Mouse (Mus musculus) embryonic facial prominence, embryonic 11.5 days (tissue): ENCODE results near the gene Adgrv1. TPM values are rescaled to one million over a fixed set of nuclear protein-coding genes. Genes with fewer than 3 reads are reported as not detected.
"Not testable (repeated sequence)": the region's sequence is repeated elsewhere in the genome, so short reads cannot be mapped to it uniquely, and the experiment has no call there.

ENCODE experiments used
- ATAC-seq: fragments of 200-750 bp; cut with Nextera tagmentation; replicated peaks from 2 replicates; pipeline ENCODE4 v1.8.0; 2017; ENCODE audit warnings: low read depth; ENCODE audit not compliant: insufficient number of reproducible peaks, low FRiP score, low TSS enrichment
- DNase-seq: peaks from one replicate; pipeline ENCODE4 v3.0.0-alpha.2; 2015; ENCODE audit warnings: low spot score
- H3K27ac ChIP-seq: fragments of 300-500 bp; sonication (generic); replicated peaks from 2 replicates; pipeline ENCODE4 v1.5.1; 2014; ENCODE audit warnings: mild to moderate bottlenecking, low read depth, low read length, control low read depth
- H3K27me3 ChIP-seq: fragments of 300-500 bp; sonication (generic); 2 replicates; pipeline ENCODE4 v1.6.1; 2014; ENCODE audit warnings: mild to moderate bottlenecking, low read length, moderate library complexity, mixed read lengths; ENCODE audit not compliant: control insufficient read depth, insufficient read depth
- H3K36me3 ChIP-seq: fragments of 300-500 bp; sonication (generic); replicated peaks from 2 replicates; pipeline ENCODE4 v1.6.1; 2014; ENCODE audit warnings: low read depth, mild to moderate bottlenecking, low read length, moderate library complexity, mixed read lengths; ENCODE audit not compliant: control insufficient read depth, insufficient read depth
- H3K4me1 ChIP-seq: fragments of 300-500 bp; sonication (generic); 2 replicates; pipeline ENCODE4 v1.6.1; 2014; ENCODE audit warnings: low read length, mixed read lengths; ENCODE audit not compliant: control insufficient read depth, insufficient read depth
- H3K4me2 ChIP-seq: fragments of 300-500 bp; sonication (generic); 2 replicates; pipeline ENCODE4 v1.6.1; 2014; ENCODE audit warnings: low read depth, mild to moderate bottlenecking, control low read depth, low read length, moderate library complexity
- H3K4me3 ChIP-seq: fragments of 300-500 bp; sonication (generic); 2 replicates; pipeline ENCODE4 v1.5.1; 2014; ENCODE audit warnings: low read depth, low read length, control low read depth
- H3K9ac ChIP-seq: fragments of 300-500 bp; sonication (generic); replicated peaks from 2 replicates; pipeline ENCODE4 v1.6.1; 2014; ENCODE audit warnings: mild to moderate bottlenecking, control low read depth, low read length
- H3K9me3 ChIP-seq: fragments of 300-500 bp; sonication (generic); replicated peaks from 2 replicates; pipeline ENCODE4 v1.6.1; 2016; ENCODE audit warnings: mild to moderate bottlenecking, low read length, inconsistent platforms, mixed read lengths; ENCODE audit not compliant: control insufficient read depth
- WGBS: fragments of 180-500 bp; shearing (Covaris S2); extraction: QIAGEN DNeasy Blood & Tissue Kit; methylation state at CpG from one replicate; pipeline ENCODE4 v1.1.7; 2014; 5-methylcytosine and 5-hydroxymethylcytosine counted together
- polyA plus RNA-seq: library from polyadenylated mRNA; unstranded; fragments of >200 nt; fragmentation: Nextera tagmentation; extraction: Ambion mirVana; gene quantifications from 2 replicates; pipeline ENCODE4 v1.2.1, GENCODE M21; 2014

Gene Adgrv1
- polyA plus RNA-seq, 1 experiment from 2014 or later, result 8.0 TPM

- Histone ChIP-seq H3K9ac (peak overlapping the region; percentile 64), H3K4me2 (peak overlapping the region; percentile 52), H3K4me3 (peak overlapping the region; percentile 72), H3K27me3 (no peaks in the 10 kb centered on the region), H3K4me1 (no peaks in the 10 kb centered on the region), H3K27ac (peak overlapping the region; percentile 67), H3K9me3 (no peaks in the 10 kb centered on the region), H3K36me3 (no peaks in the 10 kb centered on the region)
- WGBS, result 14% methylated on average over 5 of the region's 5 CpGs
- no peak for ATAC-seq
- DNase-seq, result no peak
Observed at GRCm38 (mm10) chr13:81657008-81657350, 24.0 kb upstream of the Adgrv1 start.

- Histone ChIP-seq H3K4me3 (no peak overlapping the region), H3K4me2 (no peak overlapping the region), H3K27me3 (no peaks in the 10 kb centered on the region), H3K4me1 (no peaks in the 10 kb centered on the region), H3K36me3 (no peaks in the 10 kb centered on the region), H3K9ac (no peak overlapping the region), H3K27ac (no peak overlapping the region), H3K9me3 (no peaks in the 10 kb centered on the region)
- ATAC-seq (no peak), DNase-seq (peak; percentile 29)
- 24% methylated on average over 14 of the region's 14 CpGs for WGBS
Observed at GRCm38 (mm10) chr13:81656091-81656850, 23.3 kb upstream of the Adgrv1 start.

- 75% methylated on average over 4 of the region's 6 CpGs for WGBS
- H3K36me3 ChIP-seq, H3K4me2 ChIP-seq, DNase-seq, H3K9ac ChIP-seq, H3K9me3 ChIP-seq, ATAC-seq, H3K27ac ChIP-seq, H3K4me3 ChIP-seq, H3K27me3 ChIP-seq, H3K4me1 ChIP-seq: not testable (repeated sequence)
Observed at GRCm38 (mm10) chr13:81650382-81650781, 17.4 kb upstream of the Adgrv1 start.

GRCm38 (mm10) chr13:81646348-81646747, 13.4 kb upstream of the Adgrv1 start:
- H3K4me1 ChIP-seq, result no peaks in the 10 kb centered on the region; the same call in 1 of the 2 replicates
- no peaks in the 10 kb centered on the region for H3K27me3 ChIP-seq
- H3K4me3 ChIP-seq, result no peak overlapping the region
- ATAC-seq, result no peak
- H3K36me3 ChIP-seq, result no peaks in the 10 kb centered on the region
- H3K9me3 ChIP-seq, result no peaks in the 10 kb centered on the region
- H3K27ac ChIP-seq, result no peak overlapping the region
- H3K9ac ChIP-seq, result no peak overlapping the region
- H3K4me2 ChIP-seq, result no peak overlapping the region
- no peak for DNase-seq
- 87% methylated on average over 6 of the region's 6 CpGs for WGBS

GRCm38 (mm10) chr13:81644047-81644565, 11.2 kb upstream of the Adgrv1 start:
- 91% methylated on average over 11 of the region's 11 CpGs for WGBS
- H3K4me3 ChIP-seq, result no peak overlapping the region
- H3K9me3 ChIP-seq, result no peaks in the 10 kb centered on the region
- H3K27me3 ChIP-seq, result no peaks in the 10 kb centered on the region
- H3K4me1 ChIP-seq, result no peaks in the 10 kb centered on the region; the same call in 1 of the 2 replicates
- no peak for DNase-seq
- H3K27ac ChIP-seq, result no peak overlapping the region
- ATAC-seq, result no peak
- H3K36me3 ChIP-seq, result no peaks in the 10 kb centered on the region
- H3K9ac ChIP-seq, result no peak overlapping the region
- no peak overlapping the region for H3K4me2 ChIP-seq

DNA sequence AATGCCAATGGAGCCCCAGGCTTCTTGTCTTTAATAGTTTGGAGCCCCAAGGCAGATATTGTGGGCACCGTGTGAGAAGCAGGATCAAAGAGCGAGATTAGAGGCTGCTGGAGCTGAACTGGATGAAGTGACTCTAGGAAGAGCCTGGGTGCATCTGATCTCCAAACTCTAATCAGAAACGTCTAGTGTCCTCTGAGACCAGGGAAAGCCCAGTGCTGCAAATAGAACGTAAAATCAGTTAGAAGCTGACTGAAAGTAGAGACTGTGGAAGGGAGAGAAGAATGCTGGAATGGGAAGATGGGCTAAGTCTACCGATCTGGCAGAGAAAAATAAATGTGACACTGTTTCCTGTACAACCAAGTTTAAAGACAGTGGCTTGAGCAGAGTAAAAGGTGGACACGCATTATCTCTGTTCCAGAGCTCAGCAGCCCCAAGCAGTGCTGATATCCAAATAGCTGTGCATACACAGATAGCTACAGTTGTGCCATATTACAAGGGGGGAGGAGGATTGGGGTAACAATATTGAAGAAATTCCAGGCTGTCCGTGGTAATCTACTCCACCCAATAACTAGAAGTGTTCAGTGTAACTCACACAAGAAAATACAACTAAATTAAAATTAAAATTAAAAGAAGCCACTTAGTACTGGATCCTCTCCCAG, 9.7 kb upstream of the Adgrv1 start:
- no peak for DNase-seq
- Histone ChIP-seq H3K4me1 (no peaks in the 10 kb centered on the region; the same call in 1 of the 2 replicates), H3K9ac (no peak overlapping the region), H3K36me3 (no peaks in the 10 kb centered on the region), H3K27ac (no peak overlapping the region), H3K9me3 (no peaks in the 10 kb centered on the region), H3K27me3 (no peaks in the 10 kb centered on the region), H3K4me3 (no peak overlapping the region), H3K4me2 (no peak overlapping the region)
- ATAC-seq, result no peak
- WGBS, result 58% methylated on average over 7 of the region's 7 CpGs

GRCm38 (mm10) chr13:81641289-81642045, 8.5 kb upstream of the Adgrv1 start:
- H3K4me3 ChIP-seq, result no peak overlapping the region
- H3K27ac ChIP-seq, result 0 out of 2 replicates have a peak overlapping the region, but pooled peaks have one; percentile 35
- H3K9ac ChIP-seq, result no peak overlapping the region
- no peaks in the 10 kb centered on the region; the same call in 1 of the 2 replicates for H3K4me1 ChIP-seq
- no peak overlapping the region for H3K4me2 ChIP-seq
- H3K36me3 ChIP-seq, result no peaks in the 10 kb centered on the region
- peak; percentile 74 for ATAC-seq
- WGBS, result 13% methylated on average over 8 of the region's 8 CpGs
- no peaks in the 10 kb centered on the region for H3K9me3 ChIP-seq
- DNase-seq, result peak; percentile 91
- no peaks in the 10 kb centered on the region for H3K27me3 ChIP-seq
